Mouse (Mus musculus) layer of hippocampus, adult 9-10 months (tissue): ENCODE measurements around the gene Ttc7.

Experiments
- DNase-seq: peaks from one replicate; pipeline ENCODE4 v3.0.0; 2022; ENCODE audit warnings: low spot score

Ttc7 gene

DNA sequence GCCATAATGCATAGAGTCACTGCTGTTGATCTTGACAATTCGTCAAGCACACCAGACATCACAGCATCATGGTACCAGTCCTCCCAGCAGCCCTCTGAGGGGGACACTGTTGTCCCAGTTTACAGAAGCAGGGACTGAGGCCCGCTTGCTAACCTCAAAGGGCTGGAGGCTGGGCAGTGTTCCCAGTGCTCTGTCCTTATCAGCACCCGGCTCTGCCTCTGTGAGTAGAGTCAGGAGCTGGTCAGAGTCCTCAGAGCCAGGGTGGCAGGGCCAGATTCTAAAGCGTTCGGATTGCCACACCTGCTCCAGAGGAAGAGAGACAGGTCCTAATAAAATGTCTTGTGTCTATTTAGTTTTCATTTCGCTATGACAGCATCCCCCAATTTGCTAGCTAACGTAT, 55.0 kb downstream of the Ttc7 start:
- DNase-seq, result no peak

DNA sequence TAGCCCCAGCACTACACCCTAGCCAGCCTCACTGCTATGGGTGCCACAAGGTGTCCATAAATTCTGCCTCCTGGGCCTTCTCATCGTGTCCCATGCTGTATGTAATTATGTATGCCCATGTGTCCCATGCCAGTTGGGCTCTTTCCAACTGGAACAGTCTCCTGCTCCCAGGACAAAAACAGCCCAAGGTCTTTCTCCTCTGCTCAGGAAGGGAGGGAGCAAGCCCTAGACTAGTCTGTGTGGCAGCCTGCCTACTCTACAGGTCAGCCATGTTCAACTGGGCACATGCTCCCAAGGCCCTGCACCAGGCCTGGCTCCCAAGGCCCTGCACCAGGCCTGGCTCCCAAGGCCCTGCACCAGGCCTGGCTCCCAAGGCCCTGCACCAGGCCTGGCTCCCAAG, 56.4 kb downstream of the Ttc7 start:
- no peak for DNase-seq

DNA sequence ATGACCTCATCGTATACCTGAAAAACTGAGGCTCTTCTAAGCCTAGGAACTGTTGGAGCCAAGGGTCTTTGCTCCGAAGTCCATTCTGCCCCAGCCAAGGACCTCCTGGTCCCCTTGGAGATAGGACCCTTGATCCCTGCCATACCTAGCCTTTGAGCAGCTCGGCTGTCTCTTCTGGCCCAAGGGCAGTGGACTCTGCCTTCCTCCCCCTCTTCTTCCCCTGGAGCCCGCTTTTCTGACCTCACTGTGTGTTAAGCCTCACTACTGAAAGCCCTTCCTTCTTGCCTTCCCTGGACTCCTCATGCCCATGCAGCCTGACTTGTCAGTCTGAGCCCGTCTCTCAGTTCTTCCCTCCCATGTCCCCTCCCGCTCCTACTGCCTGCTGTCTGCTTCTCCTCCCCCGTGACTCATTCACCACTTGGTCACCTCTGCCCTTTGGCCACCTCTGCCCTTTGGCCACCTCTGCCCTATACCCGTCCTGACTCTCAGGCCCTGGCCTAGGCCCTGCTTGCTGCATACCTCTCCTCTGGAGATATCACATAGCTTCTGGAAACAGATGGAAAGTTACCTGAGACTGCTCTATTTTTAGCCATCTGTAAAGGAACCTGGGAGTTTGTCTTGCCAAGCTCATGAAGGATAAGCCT, 60.5 kb downstream of the Ttc7 start:
- DNase-seq, result no peak

GRCm38 (mm10) chr17:87344441-87345251, 62.0 kb downstream of the Ttc7 start:
- no peak for DNase-seq

DNA sequence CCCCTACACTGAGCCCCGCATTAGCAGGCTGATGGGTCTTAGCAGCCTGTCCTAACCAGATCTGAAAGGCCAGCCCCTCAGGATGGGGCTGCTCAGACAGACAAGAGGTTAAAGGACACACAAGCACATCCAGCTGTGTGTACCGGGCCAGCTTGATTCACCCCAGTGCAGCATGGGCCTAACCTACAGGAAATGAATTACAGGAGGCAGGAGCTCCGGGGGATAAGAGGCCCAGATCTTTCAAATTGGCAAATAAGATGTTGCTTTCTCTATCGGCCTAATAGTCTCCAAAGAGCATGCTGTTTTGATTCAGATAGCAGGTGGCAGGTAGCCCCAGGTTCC, 62.5 kb downstream of the Ttc7 start:
- DNase-seq, result no peak

GRCm38 (mm10) chr17:87348353-87348752, 65.7 kb downstream of the Ttc7 start:
- DNase-seq, result no peak

DNA sequence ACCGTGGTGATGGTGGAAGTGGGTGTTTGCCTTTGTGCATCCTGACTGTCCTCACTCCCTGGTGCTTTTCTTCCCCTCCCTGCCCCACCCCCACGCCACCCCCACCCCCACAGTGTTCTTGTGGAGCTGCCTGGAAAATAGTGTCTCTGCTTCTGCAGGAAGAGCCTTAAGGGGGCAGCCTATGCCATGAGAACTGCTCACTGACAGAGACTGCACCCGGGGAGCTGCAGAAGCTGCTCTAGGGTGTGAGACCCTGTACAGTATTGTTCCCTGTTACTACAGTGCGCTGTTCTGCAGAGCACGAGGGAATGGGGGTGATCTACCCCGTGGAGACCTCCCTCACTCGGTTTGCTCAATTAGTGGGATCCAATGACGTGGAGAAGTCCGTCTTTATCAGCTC, 66.4 kb downstream of the Ttc7 start:
- DNase-seq, result no peak

- no peak for DNase-seq
Measured at GRCm38 (mm10) chr17:87349575-87349974, 66.9 kb downstream of the Ttc7 start.

GRCm38 (mm10) chr17:87350471-87351240, 68.0 kb downstream of the Ttc7 start:
- DNase-seq, result no peak

DNA sequence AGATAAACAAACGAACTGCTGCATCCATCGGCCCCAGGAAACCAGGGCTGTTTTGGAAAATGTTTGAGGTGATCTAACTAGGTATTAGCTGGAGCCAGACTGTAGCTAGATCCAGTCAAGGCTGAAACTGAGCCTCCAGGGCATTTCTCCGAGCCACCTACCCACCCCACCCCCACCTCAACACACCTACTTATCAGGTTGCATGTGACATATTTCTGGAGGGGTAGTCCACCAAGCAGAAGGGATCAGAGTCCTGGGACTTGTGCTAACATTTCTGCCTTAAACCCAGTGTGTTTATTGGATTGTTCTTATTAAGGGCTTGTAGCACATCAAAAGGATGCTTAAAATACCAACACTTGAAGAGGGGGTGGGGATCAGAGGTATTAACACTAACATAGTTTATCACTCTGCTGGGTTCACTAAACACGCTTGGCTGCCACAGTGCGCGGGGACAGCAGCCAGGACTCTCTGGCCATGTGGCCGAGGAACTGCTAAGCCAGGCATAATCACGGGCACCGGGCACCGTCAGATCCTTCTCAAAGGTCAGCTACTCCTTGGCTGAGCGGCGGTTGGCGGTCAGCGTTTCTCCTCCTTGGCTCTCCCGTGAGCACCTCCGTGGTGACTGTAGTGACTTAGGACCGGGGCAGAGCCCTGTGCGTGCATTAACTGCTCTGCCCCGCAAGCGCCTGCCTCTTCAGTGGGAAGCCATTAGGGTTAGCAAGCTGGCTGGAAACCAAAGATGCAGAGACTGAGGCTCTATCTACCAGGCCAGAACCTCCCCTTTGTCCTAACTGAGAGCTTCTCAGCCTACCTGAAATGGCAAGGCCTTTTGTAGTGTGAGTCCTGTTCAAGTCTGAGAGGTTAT, 68.8 kb downstream of the Ttc7 start:
- DNase-seq, result no peak

GRCm38 (mm10) chr17:87352106-87352897, 69.6 kb downstream of the Ttc7 start:
- no peak for DNase-seq

DNA sequence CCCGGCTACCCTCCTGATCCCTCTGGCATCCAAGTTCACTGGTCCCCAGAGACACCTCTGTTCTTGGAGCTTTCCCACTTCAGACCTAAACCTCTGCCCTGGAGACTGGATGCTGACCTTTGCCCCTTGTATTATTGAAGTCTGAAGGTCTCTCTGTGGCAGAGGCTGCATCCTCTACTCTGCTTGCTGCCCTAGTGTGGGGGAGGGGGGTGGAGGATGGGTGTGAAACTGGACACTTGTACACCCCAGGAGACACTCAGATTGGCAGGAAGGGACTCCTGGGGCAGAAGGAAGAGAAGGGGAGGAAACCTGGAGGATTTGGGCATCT, 70.2 kb downstream of the Ttc7 start:
- no peak for DNase-seq

- DNase-seq, result no peak
Measured at GRCm38 (mm10) chr17:87353745-87354320, 71.1 kb downstream of the Ttc7 start.

- DNase-seq, result no peak
Measured at GRCm38 (mm10) chr17:87355456-87355855, 72.8 kb downstream of the Ttc7 start.

DNA sequence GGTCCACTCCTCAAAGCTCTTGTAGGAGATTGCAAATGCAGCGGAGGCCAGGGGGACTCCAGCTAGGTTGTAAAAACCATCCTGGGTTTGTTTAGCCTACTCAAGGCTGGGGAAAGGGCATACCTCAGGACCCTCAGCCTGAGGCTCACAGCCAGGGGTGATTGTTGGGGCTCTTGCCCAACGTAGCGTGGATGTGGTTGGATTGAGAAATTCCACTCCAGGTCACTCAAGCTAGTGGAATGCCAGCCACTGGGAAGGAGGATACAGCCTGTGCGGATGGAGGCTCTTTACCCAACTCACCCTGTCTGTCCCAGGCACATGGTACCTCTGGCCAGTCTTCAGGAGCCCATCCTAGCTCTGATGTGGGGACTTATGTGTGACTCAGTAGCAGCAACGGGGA, 73.6 kb downstream of the Ttc7 start:
- DNase-seq, result no peak

DNA sequence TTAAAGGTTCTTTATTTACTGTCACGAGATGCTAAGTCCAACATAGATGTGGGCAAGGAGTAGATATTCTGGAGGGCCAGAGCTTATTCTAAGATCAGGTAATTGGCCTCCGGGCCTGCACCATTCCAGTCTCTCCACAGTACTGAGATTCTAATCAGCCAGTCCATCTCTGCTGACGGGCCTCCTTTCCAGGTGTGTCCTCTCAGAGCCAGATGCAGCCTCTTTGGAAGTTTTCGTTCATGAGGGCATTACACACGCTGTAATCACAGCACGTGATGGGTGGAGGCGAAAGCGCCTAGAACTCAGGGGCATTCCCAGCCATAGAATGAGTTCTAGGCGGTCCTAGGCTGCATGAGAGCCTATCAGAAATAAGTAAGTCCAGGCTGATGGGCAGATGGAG, 74.8 kb downstream of the Ttc7 start:
- no peak for DNase-seq

DNA sequence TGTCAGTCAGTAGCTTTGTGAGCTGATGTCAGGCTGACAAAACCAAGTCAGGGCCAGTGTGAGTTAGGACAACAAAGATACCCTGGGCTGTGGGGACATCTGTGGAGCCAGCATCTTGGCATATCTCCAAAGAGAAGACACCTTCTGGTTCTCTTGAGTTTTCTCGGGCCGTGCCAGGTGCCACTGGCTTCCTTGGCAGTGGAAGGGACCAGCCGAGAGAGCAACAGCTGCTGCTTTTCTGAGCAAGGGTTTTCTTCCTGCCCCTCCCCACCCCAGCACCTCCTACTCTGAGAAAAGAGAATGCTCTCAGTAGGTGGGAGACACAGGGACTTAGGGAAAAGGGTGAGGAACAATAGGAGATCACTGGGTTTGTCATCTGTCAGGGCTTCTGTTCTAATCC, 78.4 kb downstream of the Ttc7 start:
- DNase-seq, result no peak

GRCm38 (mm10) chr17:87364108-87364507, 81.4 kb downstream of the Ttc7 start:
- no peak for DNase-seq

- DNase-seq, result no peak
Measured at GRCm38 (mm10) chr17:87365268-87365667, 82.6 kb downstream of the Ttc7 start.

DNA sequence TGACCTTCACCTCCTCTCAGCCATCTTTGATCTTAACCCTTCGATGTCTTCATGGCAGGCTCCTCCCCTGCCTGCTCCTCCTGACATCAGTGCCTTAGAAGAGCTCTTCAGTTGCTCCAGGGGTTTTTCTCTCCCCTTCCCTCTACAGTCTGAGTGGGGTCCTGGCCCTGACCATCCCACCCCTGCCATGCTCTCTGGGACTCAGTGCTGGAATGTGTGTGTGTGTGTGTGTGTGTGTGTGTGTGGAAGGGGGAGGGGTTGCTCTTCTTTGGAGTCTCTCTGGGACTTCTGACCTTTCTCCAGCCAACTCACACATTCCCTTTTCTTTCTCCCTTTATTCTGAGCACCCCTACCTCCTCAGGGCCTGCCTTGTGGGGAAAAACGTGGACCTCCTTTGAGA, 83.8 kb downstream of the Ttc7 start:
- no peak for DNase-seq

GRCm38 (mm10) chr17:87367228-87367627, 84.5 kb downstream of the Ttc7 start:
- DNase-seq, result no peak
